Mouse (Mus musculus) brain, embryonic 14.5 days (tissue): ENCODE results near the gene Ltbp3.

Experiments used
- CTCF ChIP-seq: fragments of 200-500 bp; IDR thresholded peaks from 2 replicates; pipeline ENCODE4 v1.5.1; 2012; ENCODE audit warnings: inconsistent platforms, mild to moderate bottlenecking, moderate library complexity, borderline replicate concordance; ENCODE audit not compliant: insufficient read depth, insufficient read length; ENCODE audit errors: extremely low read depth
- POLR2A ChIP-seq: fragments of 200-500 bp; IDR thresholded peaks from 2 replicates; pipeline ENCODE4 v1.6.1; 2012; ENCODE audit warnings: mild to moderate bottlenecking, inconsistent platforms, borderline replicate concordance; ENCODE audit not compliant: poor library complexity, insufficient read depth, insufficient read length, severe bottlenecking; ENCODE audit errors: extremely low read depth

DNA sequence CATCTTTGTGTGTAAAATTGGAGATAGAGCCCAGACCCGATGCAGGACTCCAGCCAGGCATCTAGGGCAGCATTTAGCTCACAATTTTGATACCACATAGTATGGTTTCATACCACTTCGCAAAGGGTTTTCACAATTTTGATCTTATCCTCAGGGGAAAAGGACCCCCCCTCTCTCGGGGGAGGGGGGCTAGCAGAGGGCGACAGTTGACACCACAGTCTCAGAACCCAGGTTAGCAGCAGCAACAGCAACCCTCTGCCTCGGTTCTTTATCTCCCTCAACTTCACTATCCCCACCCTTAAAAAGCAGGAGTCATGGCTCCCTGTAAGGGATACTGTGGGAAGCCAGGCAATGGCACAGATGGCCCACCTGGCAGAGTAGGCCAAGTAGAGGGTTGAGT, 27.4 kb upstream of the Ltbp3 start:
- no peak for TF ChIP-seq CTCF
- TF ChIP-seq POLR2A: no peak
